Mouse (Mus musculus) frontal cortex, adult 2 months (tissue): Measurements from ENCODE around the gene Fam120b. TPM values are rescaled to one million over a fixed set of nuclear protein-coding genes. Genes with fewer than 3 reads are reported as not detected.
A peak's percentile ranks its signal among the peaks of the same experiment; 100 is the strongest.

Source experiments
- DNase-seq, 2 experiments: peaks; one replicate each; pipeline ENCODE4 v3.0.0; 2022; ENCODE audit warnings: low spot score in 1 of 2; ENCODE audit errors: extremely low spot score in 1 of 2
- polyA plus RNA-seq: library from polyadenylated mRNA; depleted of rRNA; stranded (reverse); fragments of >200 nt; gene quantifications from 2 replicates; pipeline ENCODE4 v1.2.3, GENCODE M21; 2012

Fam120b gene
- polyA plus RNA-seq, 1 experiment, result 31.4 TPM

DNA sequence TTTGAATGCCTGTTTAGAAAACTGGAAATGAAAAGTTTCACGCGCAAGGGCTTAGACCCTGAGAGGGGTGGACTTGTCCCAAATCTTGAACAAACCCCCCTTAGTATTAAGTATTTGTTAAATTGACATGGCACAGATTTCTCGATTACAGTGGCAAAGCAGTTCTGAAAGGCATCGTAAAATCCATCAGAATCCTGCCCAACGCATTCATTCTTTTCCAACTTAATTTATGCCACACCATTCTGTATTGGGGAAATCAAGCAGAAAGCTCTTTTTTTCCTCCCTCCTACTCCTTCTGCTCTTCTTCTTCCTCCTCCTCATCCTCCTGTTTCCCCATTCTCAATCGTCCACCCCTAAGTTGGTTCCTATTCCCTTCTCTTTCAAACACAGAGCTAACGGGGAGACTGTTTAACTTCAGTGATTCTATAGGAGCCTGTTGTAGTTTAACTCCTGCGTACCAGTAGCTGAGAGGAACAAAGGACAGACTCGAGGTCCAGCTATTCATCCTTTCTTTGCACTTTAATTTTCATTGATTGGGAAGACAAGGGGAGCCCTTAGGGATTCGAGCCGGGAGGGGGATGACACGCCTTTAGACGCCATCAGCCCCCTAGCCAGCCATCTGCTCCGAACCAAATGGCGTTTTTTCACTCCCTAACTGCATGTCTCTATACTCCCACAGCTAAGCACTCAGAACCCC is 17.4 kb upstream of the Fam120b start:
- no peak for DNase-seq

GRCm38 (mm10) chr17:15379741-15380526 is 16.1 kb upstream of the Fam120b start:
- no peak for DNase-seq

GRCm38 (mm10) chr17:15380641-15381051 is 15.4 kb upstream of the Fam120b start:
- peak in 1 of 2 experiments; percentile 53 for DNase-seq

DNA sequence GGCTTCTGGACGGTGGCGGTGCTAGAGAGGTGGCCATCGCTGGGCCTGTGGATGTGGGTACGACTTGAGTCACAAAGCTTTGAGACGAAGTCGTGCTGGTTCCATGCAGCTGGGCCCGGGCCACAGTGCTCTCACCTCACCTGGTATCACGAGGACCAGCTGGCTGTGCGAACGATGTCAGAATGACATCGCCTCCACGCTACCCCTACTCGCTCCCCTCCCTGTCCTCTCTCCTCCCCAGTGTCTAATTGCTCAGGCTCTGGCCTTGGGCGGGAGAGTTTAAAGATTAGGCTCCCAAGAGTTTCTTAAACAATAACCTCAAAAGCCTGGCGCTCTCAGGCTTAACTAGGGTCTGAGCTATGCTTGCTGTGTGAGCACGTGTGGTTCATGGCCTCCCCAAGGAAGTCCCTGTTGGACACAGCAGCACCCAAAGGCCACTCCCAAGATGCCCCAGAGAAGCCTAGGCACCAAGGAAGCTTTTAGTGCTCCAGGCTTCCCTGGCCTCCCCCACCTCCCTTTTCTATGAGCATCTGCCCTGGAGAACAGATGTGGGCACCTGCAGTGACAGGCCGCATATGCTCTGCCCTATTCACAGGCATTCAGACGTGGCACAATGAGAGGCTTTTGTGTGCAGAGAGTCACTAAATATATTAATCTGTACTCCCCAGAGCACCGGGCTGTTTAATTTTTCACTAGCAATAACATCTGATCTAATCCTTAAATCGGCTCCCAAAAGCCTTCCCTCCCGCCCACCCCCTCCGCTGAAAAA is 14.7 kb upstream of the Fam120b start:
- DNase-seq, result no peak

GRCm38 (mm10) chr17:15381869-15382660 is 13.9 kb upstream of the Fam120b start:
- DNase-seq, result no peak

GRCm38 (mm10) chr17:15383360-15383759 is 12.6 kb upstream of the Fam120b start:
- DNase-seq, result no peak

GRCm38 (mm10) chr17:15388892-15389291 is 7.1 kb upstream of the Fam120b start:
- no peak for DNase-seq

DNA sequence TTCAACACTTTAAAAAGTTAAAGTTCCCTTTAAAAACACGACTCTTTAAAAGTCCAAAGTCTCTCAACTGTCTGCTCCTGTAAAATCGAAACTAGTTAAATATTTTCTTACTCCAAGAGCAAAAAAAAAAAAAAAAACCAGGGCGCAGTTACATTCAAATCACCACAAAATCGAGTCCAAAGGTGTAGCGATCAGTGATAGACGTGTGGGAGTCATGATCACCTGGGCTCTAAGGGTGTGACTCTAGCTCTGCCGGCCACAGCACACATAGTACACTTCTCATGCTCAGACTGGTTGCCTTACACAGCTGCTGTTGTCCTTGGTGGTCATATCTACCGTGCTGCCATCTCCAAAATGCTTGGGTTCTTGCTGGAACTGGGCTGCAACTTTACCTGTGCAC is 6.6 kb upstream of the Fam120b start:
- no peak for DNase-seq

- no peak for DNase-seq
Measured at GRCm38 (mm10) chr17:15401716-15402115, 5.7 kb downstream of the Fam120b start.

GRCm38 (mm10) chr17:15406576-15406975 is 10.6 kb downstream of the Fam120b start:
- no peak for DNase-seq

- peak; percentile 23 to 48 for DNase-seq
Measured at GRCm38 (mm10) chr17:15409261-15409660, 13.3 kb downstream of the Fam120b start.

GRCm38 (mm10) chr17:15410861-15411260 is 14.9 kb downstream of the Fam120b start:
- no peak for DNase-seq

- DNase-seq, result no peak
Measured at GRCm38 (mm10) chr17:15416596-15417215, 20.7 kb downstream of the Fam120b start.

DNA sequence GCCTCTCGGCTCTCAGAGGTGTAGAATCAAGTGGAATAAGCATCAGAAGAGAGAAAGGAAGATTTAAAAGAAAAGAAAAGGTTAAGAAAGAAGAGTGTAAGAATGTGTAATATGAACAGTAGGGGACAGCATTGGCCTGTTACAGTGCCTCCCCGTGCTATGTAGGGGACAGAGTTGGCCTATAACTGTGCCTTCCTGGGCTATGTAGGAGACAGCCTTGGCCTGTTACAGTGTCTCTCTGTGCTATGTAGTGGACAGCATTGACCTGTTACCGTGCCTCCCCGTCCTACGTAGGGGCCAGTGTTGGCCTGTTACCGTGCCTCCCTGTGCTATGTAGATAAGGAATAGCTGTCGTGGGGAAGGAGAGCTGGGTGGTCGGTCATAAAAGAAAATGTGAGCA is 23.5 kb downstream of the Fam120b start:
- DNase-seq, result no peak

GRCm38 (mm10) chr17:15420021-15420603 is 24.1 kb downstream of the Fam120b start:
- peak; percentile 28 to 51 for DNase-seq

- no peak for DNase-seq
Measured at GRCm38 (mm10) chr17:15421446-15421845, 25.4 kb downstream of the Fam120b start.

- DNase-seq, result no peak
Measured at GRCm38 (mm10) chr17:15422666-15423065, 26.7 kb downstream of the Fam120b start.

GRCm38 (mm10) chr17:15423080-15423765 is 27.2 kb downstream of the Fam120b start:
- peak; percentile 85 to 89 for DNase-seq

GRCm38 (mm10) chr17:15425931-15426330 is 29.9 kb downstream of the Fam120b start:
- no peak for DNase-seq
